Mouse (Mus musculus) heart, embryonic 14.5 days (tissue): ENCODE results near the gene Kif19a. TPM values are rescaled to one million over a fixed set of nuclear protein-coding genes. Genes with fewer than 3 reads are reported as not detected.

ENCODE experiments used
- ATAC-seq: fragments of 200-750 bp; cut with Nextera tagmentation; 2 replicates; pipeline ENCODE4 v1.8.0; 2017; ENCODE audit warnings: low read depth, moderate TSS enrichment; ENCODE audit not compliant: insufficient number of reproducible peaks, insufficient read depth, low FRiP score
- H3K27ac ChIP-seq, 2 experiments: fragments of 200-500 bp in 1 of 2; fragments of 300-500 bp in 1 of 2; sonication (generic) in 1 of 2; replicated peaks in 1 of 2; 2 replicates each; pipeline ENCODE4 v1.5.1; 2012 to 2014; ENCODE audit warnings: low read depth in 2 of 2, low read length in 2 of 2, control low read depth in 1 of 2, mild to moderate bottlenecking in 1 of 2, mixed read lengths in 1 of 2; ENCODE audit not compliant: control insufficient read depth in 1 of 2, insufficient read depth in 1 of 2
- H3K27me3 ChIP-seq: fragments of 300-500 bp; sonication (generic); 2 replicates; pipeline ENCODE4 v1.6.1; 2014; ENCODE audit warnings: mild to moderate bottlenecking, low read length, control low read depth; ENCODE audit not compliant: control insufficient read depth, insufficient read depth
- H3K36me3 ChIP-seq: fragments of 300-500 bp; sonication (generic); 2 replicates; pipeline ENCODE4 v1.6.1; 2014; ENCODE audit warnings: mild to moderate bottlenecking, control low read depth, low read length, mixed read lengths; ENCODE audit not compliant: control insufficient read depth, insufficient read depth
- H3K4me1 ChIP-seq, 2 experiments: fragments of 200-500 bp in 1 of 2; fragments of 300-500 bp in 1 of 2; sonication (generic) in 1 of 2; 2 replicates each; pipeline ENCODE4 v1.6.1; 2012 to 2014; ENCODE audit warnings: low read length in 2 of 2, control low read depth in 1 of 2, mixed read lengths in 1 of 2; ENCODE audit not compliant: control insufficient read depth in 2 of 2, insufficient read depth in 2 of 2
- H3K4me2 ChIP-seq: fragments of 300-500 bp; sonication (generic); 2 replicates; pipeline ENCODE4 v1.6.1; 2014; ENCODE audit warnings: mild to moderate bottlenecking, low read length
- H3K4me3 ChIP-seq, 2 experiments: fragments of 200-500 bp in 1 of 2; fragments of 300-500 bp in 1 of 2; sonication (generic) in 1 of 2; 2 replicates each; pipeline ENCODE4 v1.5.1; 2012 to 2014; ENCODE audit warnings: low read length in 2 of 2, mild to moderate bottlenecking in 2 of 2, control low read depth in 1 of 2, low read depth in 1 of 2, moderate library complexity in 1 of 2; ENCODE audit not compliant: control insufficient read depth in 1 of 2, insufficient read depth in 1 of 2
- H3K9ac ChIP-seq: fragments of 300-500 bp; sonication (generic); 2 replicates; pipeline ENCODE4 v1.6.1; 2014; ENCODE audit warnings: mild to moderate bottlenecking, low read length
- H3K9me3 ChIP-seq: fragments of 300-500 bp; sonication (generic); 2 replicates; pipeline ENCODE4 v1.6.1; 2016; ENCODE audit warnings: low read length, control low read depth; ENCODE audit not compliant: control insufficient read depth
- WGBS: fragments of 180-500 bp; shearing (Covaris S2); extraction: QIAGEN DNeasy Blood & Tissue Kit; methylation state at CpG from one replicate; pipeline ENCODE4 v1.1.7; 2014; 5-methylcytosine and 5-hydroxymethylcytosine counted together
- polyA plus RNA-seq: library from polyadenylated mRNA; unstranded; fragments of >200 nt; fragmentation: Nextera tagmentation; extraction: Ambion mirVana; gene quantifications from 2 replicates; pipeline ENCODE4 v1.2.1, GENCODE M21; 2014

Kif19a gene
- polyA plus RNA-seq, 1 experiment from 2014 or later = 0.28 TPM

DNA sequence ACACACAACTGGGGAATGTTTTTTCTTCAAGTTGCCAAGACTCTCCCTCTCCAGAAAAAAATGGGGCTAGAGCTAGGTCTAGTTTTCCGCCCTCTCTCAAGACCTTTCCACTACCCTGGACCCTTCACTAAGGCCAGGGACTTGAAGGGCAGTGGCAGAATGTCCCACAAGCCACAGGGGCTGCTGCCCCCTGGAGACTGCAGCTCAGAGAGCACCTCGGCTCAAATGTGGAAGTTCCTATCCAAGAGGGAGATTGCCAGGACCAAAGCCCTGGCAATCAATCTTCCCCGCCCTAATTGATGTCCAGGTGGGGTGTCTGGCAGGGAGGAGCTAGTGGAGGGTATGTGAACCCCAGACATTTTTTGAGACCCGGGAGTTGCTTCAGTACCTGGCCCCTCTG lies 25.7 kb downstream of the Kif19a start:
- H3K27me3 ChIP-seq = peaks cover 86% of the 10 kb centered on the region
- WGBS = 15% methylated on average over 4 of the region's 4 CpGs
- no peaks in the 10 kb centered on the region for H3K36me3 ChIP-seq
- no peak overlapping the region for H3K4me2 ChIP-seq
- peaks cover 5 to 12% of the 10 kb centered on the region in 2 experiments; a peak in 3 of 4 replicates for H3K4me1 ChIP-seq
- ATAC-seq = no peak
- no peak overlapping the region for H3K27ac ChIP-seq
- no peak overlapping the region for H3K4me3 ChIP-seq
- H3K9me3 ChIP-seq = no peaks in the 10 kb centered on the region
- H3K9ac ChIP-seq = no peak overlapping the region

DNA sequence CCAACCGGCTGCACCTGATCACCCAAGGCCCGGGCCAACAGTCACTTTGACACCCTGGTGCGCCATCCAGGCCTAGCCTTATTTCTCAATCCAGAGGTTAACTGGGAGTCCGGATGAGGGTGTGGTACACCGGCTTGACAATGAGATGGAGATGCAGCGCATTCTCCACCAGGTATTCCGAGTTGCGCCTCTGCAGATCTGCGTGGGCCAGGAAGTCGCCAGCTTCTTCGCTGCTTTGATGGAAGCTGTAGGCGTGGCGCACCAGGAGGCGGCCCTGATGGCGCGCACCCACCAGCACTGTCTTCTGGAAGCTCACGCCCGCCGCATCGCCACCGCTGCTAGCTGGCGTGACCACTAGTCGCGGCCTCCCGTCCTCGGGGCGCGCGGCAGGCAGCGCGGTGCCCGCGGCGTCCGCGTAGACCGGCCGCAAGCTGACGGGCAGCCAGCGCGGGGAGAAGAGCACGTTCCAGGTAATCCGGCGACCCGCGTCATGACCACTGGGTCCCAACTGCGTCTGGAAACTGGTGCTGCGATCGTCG lies 26.2 kb downstream of the Kif19a start:
- H3K4me2 ChIP-seq = peak overlapping the region; percentile 81
- WGBS = 3% methylated on average over 50 of the region's 50 CpGs

DNA sequence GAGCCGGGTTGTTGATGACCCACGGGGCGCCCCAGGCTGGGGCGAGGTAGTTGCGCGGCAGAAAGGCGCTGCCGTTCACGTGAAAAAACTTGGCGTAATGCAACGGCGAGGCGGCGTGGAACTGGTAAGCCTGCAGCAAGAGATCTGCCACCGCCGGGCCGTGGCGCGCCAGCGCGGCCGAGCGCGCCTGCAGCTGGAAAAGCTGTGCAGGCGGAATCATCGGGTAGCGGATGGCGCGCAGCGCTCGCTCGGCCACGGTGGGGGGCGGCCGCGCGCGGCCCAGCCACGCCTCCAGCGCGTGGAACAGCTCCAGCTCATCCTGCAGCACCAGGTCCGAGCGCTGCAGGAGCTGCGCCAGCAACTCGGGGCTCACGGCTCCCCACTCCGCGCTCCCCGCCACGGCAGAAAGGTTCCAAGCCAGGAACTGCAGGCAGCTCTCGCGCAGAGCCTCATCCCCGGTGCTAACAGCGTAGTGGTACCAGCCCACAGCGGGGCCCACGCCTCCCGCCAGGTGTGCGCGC lies 26.8 kb downstream of the Kif19a start:
- Histone ChIP-seq H3K9ac (peak overlapping the region; percentile 41), H3K9me3 (no peaks in the 10 kb centered on the region), H3K27me3 (peaks cover 82% of the 10 kb centered on the region), H3K36me3 (no peaks in the 10 kb centered on the region), H3K4me2 (peak overlapping the region; percentile 81), H3K4me3 (peak overlapping the region; percentile 41 to 44), H3K27ac (no peak overlapping the region), H3K4me1 (peaks cover 5 to 9% of the 10 kb centered on the region in 2 experiments; a peak in 3 of 4 replicates)
- ATAC-seq = no peak
- under 1% methylated on average over 54 of the region's 59 CpGs for WGBS

More for the DNA sequence above, 26.2 kb downstream of the Kif19a start:
- no peak for ATAC-seq
- Histone ChIP-seq H3K27me3 (peaks cover 84% of the 10 kb centered on the region), H3K9me3 (no peaks in the 10 kb centered on the region), H3K27ac (no peak overlapping the region), H3K36me3 (no peaks in the 10 kb centered on the region), H3K4me3 (peak overlapping the region; percentile 41 to 44), H3K9ac (peak overlapping the region; percentile 41), H3K4me1 (peaks cover 5 to 12% of the 10 kb centered on the region in 2 experiments; a peak in 3 of 4 replicates)

DNA sequence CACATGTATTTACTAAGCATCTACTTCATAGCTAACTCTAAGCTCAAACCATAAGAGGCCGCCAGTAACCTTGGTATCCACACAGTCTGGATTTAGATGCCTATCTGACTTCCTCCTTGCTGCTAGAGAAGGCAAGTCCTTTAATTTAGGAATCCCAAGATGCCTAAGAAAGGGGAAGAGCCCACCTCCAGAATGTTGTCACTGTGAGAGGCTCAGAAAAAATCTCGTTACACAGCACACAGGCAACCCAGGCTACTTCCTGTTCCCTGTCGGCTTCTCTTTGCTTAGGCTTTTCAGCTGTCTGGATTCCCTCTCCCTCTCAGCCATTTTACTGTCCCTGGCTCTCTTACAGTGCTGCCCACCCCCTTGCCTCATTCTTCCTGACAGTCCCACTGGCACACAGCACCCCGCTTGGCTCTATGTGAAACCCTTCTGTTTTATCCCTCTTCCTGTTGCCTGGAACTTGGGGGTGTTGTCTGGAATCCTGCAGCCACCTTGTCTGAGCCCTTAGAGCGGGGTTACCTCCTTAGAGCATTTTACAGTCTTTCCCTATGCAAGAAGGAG lies 27.8 kb downstream of the Kif19a start:
- Histone ChIP-seq H3K9me3 (no peaks in the 10 kb centered on the region), H3K36me3 (no peaks in the 10 kb centered on the region), H3K4me2 (no peak overlapping the region), H3K4me1 (peaks cover 5 to 9% of the 10 kb centered on the region in 2 experiments; a peak in 3 of 4 replicates), H3K4me3 (no peak overlapping the region), H3K27ac (no peak overlapping the region), H3K27me3 (peaks cover 71% of the 10 kb centered on the region), H3K9ac (no peak overlapping the region)
- 44% methylated on average over 5 of the region's 5 CpGs for WGBS
- no peak for ATAC-seq

DNA sequence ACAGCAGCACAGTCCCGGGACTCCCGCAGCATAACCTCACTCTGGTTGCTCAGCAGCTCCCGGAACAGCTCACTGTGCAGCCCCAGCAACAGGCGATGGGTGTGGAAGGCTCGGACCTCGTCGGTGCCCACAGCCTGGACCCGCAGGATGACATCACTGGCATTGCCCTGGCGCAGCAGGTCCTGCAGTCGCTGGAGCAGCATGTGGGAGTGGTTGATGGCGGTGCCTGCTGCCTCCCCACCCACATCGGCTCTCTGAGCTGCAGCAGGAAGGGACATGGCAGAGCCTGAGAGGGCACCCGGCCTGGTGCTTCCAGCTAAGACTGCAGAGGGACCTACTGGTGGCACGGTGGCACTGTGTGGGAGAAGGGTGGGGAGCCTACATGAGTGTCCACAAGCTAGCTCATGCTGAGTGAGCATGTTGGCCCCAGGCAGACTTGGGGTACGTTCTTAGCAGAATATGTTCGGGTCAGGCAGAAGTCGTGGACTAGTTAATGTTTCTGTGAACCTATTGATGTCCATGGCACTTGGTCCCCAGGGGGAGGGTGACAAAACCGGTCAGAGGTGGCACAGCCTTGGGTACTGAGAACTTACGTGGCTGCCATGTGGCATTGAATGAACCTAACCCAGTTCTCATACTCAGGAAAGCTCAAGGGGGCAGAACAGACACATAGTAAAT lies 28.8 kb downstream of the Kif19a start:
- Histone ChIP-seq H3K27me3 (peaks cover 62% of the 10 kb centered on the region), H3K36me3 (no peaks in the 10 kb centered on the region), H3K4me2 (no peak overlapping the region), H3K9me3 (no peaks in the 10 kb centered on the region), H3K4me1 (peaks cover 5 to 9% of the 10 kb centered on the region in 2 experiments; a peak in 3 of 4 replicates), H3K4me3 (no peak overlapping the region), H3K27ac (no peak overlapping the region), H3K9ac (no peak overlapping the region)
- no peak for ATAC-seq
- WGBS = 66% methylated on average over 19 of the region's 19 CpGs

DNA sequence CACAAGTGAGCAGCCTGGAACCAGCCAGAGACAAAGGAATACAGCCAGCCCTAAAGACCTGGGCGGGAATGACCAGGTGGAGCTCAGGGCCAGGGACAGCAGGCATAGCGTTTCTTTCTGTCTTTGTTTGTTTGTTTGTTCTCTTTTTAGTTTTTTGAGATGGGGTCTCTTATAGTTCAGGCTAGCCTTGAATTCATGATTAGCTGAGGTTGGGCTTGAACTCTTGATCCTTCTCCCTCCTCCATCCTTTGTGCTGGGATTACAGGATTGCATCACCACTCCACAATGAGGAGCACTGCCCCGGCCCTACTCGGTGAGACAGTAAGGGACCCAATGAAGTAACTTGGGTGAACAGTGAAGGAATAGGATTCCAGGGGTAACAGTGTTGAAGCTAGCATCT lies 29.5 kb downstream of the Kif19a start:
- H3K9ac ChIP-seq = no peak overlapping the region
- H3K9me3 ChIP-seq = no peaks in the 10 kb centered on the region
- no peak overlapping the region for H3K4me3 ChIP-seq
- no peak overlapping the region for H3K27ac ChIP-seq
- H3K27me3 ChIP-seq = peaks cover 55% of the 10 kb centered on the region
- no peaks in the 10 kb centered on the region for H3K36me3 ChIP-seq
- ATAC-seq = no peak
- peaks cover 3 to 9% of the 10 kb centered on the region in 2 experiments; a peak in 3 of 4 replicates for H3K4me1 ChIP-seq
- WGBS = 59% methylated on average over 4 of the region's 4 CpGs
- no peak overlapping the region for H3K4me2 ChIP-seq

- Histone ChIP-seq H3K4me1 (peaks cover 3 to 9% of the 10 kb centered on the region in 2 experiments; a peak in 3 of 4 replicates), H3K4me3 (peak overlapping the region; percentile 32 to 38), H3K36me3 (no peaks in the 10 kb centered on the region), H3K9ac (peak overlapping the region; percentile 38; the same call in 1 of the 2 replicates), H3K9me3 (no peaks in the 10 kb centered on the region), H3K27ac (no peak overlapping the region), H3K4me2 (peak overlapping the region; percentile 71), H3K27me3 (peaks cover 49% of the 10 kb centered on the region)
- ATAC-seq = peak; percentile 45; the same call in 1 of the 2 replicates
- 0% methylated on average over 7 of the region's 7 CpGs for WGBS
These were observed 30.1 kb downstream of the Kif19a start for GRCm38 (mm10) chr11:114795231-114795746.
